Mouse (Mus musculus) liver, embryonic 13.5 days (tissue): ENCODE data around the gene Nyap1. TPM values are rescaled to one million over a fixed set of nuclear protein-coding genes. Genes with fewer than 3 reads are reported as not detected.
"Not testable (repeated sequence)": the region's sequence is repeated elsewhere in the genome, so short reads cannot be mapped to it uniquely, and the experiment has no call there.

ENCODE experiments used
- ATAC-seq: fragments of 200-750 bp; cut with Nextera tagmentation; 2 replicates; pipeline ENCODE4 v1.8.0; 2017; ENCODE audit warnings: low read depth, mild to moderate bottlenecking, moderate number of reproducible peaks, moderate library complexity
- DNase-seq: peaks from one replicate; pipeline ENCODE4 v3.0.0; 2022
- H3K27ac ChIP-seq: fragments of 300-500 bp; sonication (generic); 2 replicates; pipeline ENCODE4 v1.5.1; 2015; ENCODE audit warnings: moderate library complexity, mild to moderate bottlenecking, inconsistent platforms
- H3K27me3 ChIP-seq: fragments of 300-500 bp; sonication (generic); 2 replicates; pipeline ENCODE4 v1.6.1; 2015; ENCODE audit warnings: mild to moderate bottlenecking, inconsistent platforms
- H3K36me3 ChIP-seq: fragments of 300-500 bp; sonication (generic); 2 replicates; pipeline ENCODE4 v1.6.1; 2015; ENCODE audit warnings: mild to moderate bottlenecking, inconsistent platforms
- H3K4me1 ChIP-seq: fragments of 300-500 bp; sonication (generic); replicated peaks from 2 replicates; pipeline ENCODE4 v1.6.1; 2015; ENCODE audit warnings: inconsistent platforms
- H3K4me2 ChIP-seq: fragments of 300-500 bp; sonication (generic); 2 replicates; pipeline ENCODE4 v1.6.1; 2015; ENCODE audit warnings: inconsistent platforms, mild to moderate bottlenecking, moderate library complexity
- H3K4me3 ChIP-seq: fragments of 300-500 bp; sonication (generic); replicated peaks from 2 replicates; pipeline ENCODE4 v1.5.1; 2015; ENCODE audit warnings: mild to moderate bottlenecking, inconsistent platforms
- H3K9ac ChIP-seq: fragments of 300-500 bp; sonication (generic); 2 replicates; pipeline ENCODE4 v1.6.1; 2015; ENCODE audit warnings: mild to moderate bottlenecking, inconsistent platforms
- H3K9me3 ChIP-seq: fragments of 300-500 bp; sonication (generic); replicated peaks from 2 replicates; pipeline ENCODE4 v1.6.1; 2016; ENCODE audit warnings: inconsistent platforms
- WGBS: fragments of 180-500 bp; shearing (Covaris S2); methylation state at CpG from one replicate; pipeline ENCODE4 v1.1.7; 2015; ENCODE audit not compliant: insufficient replicate concordance; 5-methylcytosine and 5-hydroxymethylcytosine counted together
- polyA plus RNA-seq: library from polyadenylated mRNA; unstranded; fragments of >200 nt; fragmentation: Nextera tagmentation; extraction: Ambion mirVana; gene quantifications from 2 replicates; pipeline ENCODE4 v1.2.1, GENCODE M21; 2015

The Nyap1 gene
- polyA plus RNA-seq, 1 experiment from 2014 or later: 0.17 TPM

DNA sequence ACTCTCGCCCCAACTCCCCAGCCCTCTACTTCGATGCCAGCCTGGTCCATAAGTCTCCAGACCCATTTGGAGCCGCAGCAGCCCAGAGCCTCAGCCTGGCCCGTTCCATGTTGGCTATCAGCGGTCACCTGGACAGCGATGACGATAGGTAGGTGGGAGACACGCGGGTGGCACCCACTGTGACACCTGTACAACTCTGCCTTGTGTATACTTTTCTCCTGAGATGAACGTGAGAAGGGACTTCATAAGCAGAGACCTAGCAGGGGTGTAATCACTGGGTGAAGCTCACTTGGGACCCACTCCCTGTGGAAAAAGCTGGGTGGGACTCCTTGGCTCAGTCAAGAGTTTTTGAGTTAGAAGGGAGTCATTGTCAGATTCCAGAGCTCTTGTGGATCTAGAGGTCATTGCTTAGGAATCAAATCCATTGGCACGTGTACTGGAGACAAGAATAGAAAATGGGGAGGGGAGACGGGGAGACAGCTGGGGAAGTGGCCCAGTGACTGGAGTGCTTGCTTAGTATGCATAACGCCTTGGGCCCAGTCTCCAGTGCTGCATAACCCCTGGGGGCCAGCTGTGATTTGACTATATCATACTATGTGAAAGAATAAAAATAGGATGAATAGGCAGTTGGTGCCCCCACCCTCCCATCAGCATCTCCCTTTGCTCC, 9.9 kb upstream of the Nyap1 start:
- Histone ChIP-seq H3K9me3 (no peaks in the 10 kb centered on the region), H3K4me3 (no peak overlapping the region), H3K4me2 (no peak overlapping the region), H3K4me1 (peaks cover 42% of the 10 kb centered on the region), H3K27me3 (no peaks in the 10 kb centered on the region), H3K9ac (no peak overlapping the region), H3K27ac (no peak overlapping the region), H3K36me3 (peaks cover 62% of the 10 kb centered on the region)
- DNase-seq (no peak), ATAC-seq (no peak)
- 87% methylated on average over 13 of the region's 13 CpGs for WGBS

DNA sequence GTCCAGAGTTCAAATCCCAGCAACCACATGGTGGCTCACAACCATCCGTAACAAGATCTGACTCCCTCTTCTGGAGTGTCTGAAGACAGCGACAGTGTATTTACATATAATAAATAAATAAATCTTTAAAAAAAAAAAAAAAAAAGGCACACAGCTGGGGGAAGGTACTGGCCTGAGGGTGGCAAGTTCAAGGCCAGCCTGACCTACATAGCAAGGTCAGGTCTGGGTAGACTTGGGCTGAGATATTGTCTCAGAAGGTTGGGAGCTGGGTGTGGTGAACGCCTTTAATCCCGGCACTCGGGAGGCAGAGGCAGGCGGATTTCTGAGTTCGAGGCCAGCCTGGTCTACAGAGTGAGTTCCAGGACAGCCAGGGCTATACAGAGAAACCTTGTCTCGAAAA, 8.8 kb upstream of the Nyap1 start:
- Histone ChIP-seq H3K36me3 (peaks cover 51% of the 10 kb centered on the region), H3K4me1 (peaks cover 37% of the 10 kb centered on the region)
- H3K4me2 ChIP-seq, H3K27me3 ChIP-seq, H3K4me3 ChIP-seq, H3K27ac ChIP-seq, H3K9ac ChIP-seq, H3K9me3 ChIP-seq, ATAC-seq, DNase-seq: not testable (repeated sequence)
- WGBS: 82% methylated on average over 6 of the region's 8 CpGs

DNA sequence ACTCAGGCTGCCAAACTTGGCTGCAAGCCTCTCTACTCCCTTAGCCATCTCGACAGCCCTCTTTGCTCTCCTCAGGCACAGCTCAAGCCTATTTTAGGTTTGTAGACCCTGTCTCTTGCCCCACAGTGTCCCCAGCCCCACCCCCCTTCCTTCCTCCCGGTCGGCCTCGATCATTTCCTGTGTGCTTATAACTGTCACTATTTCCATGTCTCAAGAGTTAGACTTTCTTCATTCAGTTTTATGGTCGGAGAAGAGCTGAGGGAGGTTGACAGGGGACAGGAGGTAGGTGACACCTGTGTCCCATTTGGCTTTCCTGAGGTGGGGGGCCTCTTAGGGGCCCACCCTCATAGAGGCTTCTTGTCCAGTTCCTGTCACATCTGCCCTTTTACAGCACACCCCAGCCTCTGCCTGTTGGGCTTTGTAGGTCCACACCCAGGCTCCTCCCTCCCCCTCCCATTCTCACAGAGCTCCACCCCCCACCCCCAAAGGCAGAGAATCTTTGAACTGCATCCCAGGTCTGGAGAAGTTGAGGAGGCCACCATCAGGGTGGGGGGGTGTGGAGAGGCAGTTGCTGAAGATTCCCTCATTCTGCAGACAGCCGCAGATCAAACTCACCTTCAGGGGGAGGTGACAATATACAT, 7.9 kb upstream of the Nyap1 start:
- peak overlapping the region; percentile 97 for H3K9ac ChIP-seq
- DNase-seq (no peak), ATAC-seq (no peak)
- H3K9me3 ChIP-seq: no peaks in the 10 kb centered on the region
- peak overlapping the region; percentile 99 for H3K27ac ChIP-seq
- H3K36me3 ChIP-seq: peaks cover 46% of the 10 kb centered on the region
- peak overlapping the region; percentile 99 for H3K4me2 ChIP-seq
- H3K4me3 ChIP-seq: peak overlapping the region; percentile 90
- H3K27me3 ChIP-seq: no peaks in the 10 kb centered on the region
- WGBS: 23% methylated on average over 6 of the region's 6 CpGs
- peaks cover 45% of the 10 kb centered on the region for H3K4me1 ChIP-seq

DNA sequence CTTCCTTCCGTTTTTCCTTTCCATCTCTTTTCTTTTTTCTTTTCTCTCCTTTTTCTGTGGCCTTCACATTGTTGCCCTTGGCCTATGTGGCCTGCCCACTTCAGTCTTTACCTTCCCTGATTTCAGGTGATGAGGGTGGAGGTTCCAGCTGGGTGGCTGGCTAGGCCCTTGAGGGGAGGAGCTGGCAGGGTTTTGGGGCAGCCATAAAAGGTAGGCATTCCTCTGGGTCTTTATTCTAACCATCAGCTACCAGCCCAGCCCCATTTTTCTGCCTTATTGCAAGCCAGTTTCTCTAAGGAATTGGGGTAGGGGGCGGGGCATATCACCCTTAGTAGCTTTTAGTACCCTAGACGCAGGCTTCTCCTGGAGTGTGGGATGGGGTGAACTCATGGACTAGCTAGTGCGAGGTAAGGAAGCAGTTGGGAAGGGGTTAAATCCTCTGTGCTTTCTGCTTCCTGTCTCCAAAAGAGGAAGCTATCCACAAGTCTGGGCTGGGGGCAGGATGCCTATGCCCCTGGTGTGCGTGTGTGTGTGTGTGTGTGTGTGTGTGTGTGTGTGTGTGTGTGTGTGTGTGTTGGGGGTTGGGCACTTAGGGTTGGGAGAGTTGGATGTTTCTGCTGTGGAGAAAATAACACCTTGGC, 6.8 kb upstream of the Nyap1 start:
- ATAC-seq: no peak
- H3K4me3 ChIP-seq: peak overlapping the region; percentile 90
- no peaks in the 10 kb centered on the region for H3K27me3 ChIP-seq
- H3K9ac ChIP-seq: peak overlapping the region; percentile 97
- H3K36me3 ChIP-seq: peaks cover 35% of the 10 kb centered on the region
- peaks cover 48% of the 10 kb centered on the region for H3K4me1 ChIP-seq
- 30% methylated on average over 5 of the region's 5 CpGs for WGBS
- peak overlapping the region; percentile 99 for H3K27ac ChIP-seq
- H3K4me2 ChIP-seq: peak overlapping the region; percentile 99
- DNase-seq: no peak
- H3K9me3 ChIP-seq: no peaks in the 10 kb centered on the region

DNA sequence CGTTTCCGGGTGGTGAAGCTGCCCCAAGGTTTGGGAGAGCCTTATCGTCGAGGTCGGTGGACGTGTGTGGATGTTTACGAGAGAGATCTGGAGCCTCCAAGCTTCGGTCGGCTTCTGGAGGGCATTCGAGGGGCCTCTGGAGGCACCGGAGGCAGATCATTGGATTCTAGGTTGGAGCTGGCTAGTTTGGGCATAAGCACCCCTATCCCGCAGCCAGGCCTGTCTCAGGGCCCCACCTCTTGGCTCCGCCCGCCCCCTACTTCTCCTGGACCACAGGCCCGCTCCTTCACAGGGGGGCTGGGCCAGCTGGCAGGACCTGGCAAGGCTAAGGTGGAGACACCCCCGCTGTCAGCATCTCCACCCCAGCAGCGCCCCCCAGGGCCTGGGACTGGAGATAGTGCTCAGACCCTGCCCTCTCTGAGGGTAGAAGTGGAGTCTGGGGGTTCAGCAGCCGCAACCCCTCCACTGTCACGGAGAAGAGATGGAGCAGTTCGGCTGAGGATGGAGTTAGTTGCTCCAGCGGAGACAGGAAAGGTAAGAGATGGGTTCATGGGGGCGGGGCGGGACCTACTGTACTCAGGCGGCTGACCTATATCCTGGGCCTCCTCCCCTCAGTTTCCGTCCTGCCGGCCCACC, 6.0 kb upstream of the Nyap1 start:
- peak; percentile 63 for DNase-seq
- peak; percentile 57 for ATAC-seq
- Histone ChIP-seq H3K36me3 (peaks cover 28% of the 10 kb centered on the region), H3K9me3 (no peaks in the 10 kb centered on the region), H3K9ac (peak overlapping the region; percentile 97), H3K27me3 (no peaks in the 10 kb centered on the region), H3K4me2 (peak overlapping the region; percentile 99), H3K4me1 (peaks cover 54% of the 10 kb centered on the region), H3K4me3 (peak overlapping the region; percentile 90), H3K27ac (peak overlapping the region; percentile 99)
- WGBS: 2% methylated on average over 26 of the region's 26 CpGs

DNA sequence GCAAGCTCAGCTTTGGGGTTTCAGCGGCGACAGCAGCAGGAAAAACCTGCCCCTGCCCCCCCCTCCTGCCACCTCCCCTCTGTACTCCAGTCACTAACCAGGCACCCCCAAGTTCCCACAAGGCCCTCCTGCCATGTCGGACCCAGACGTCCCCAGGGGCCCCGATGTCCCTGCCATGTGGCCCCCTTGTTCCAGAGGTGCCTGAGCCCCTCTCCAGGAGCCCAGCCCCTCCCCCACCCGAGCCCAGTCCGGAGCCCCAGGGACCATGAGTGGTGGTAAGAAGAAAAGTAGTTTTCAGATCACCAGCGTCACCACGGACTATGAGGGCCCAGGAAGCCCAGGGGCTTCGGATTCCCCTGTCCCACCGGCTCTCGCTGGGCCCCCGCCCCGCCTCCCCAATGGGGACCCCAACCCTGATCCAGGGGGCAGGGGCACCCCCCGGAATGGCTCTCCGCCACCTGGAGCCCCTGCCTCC, 5.5 kb upstream of the Nyap1 start:
- H3K27me3 ChIP-seq: no peaks in the 10 kb centered on the region
- H3K4me1 ChIP-seq: peaks cover 57% of the 10 kb centered on the region
- DNase-seq (peak; percentile 18), ATAC-seq (no peak)
- peak overlapping the region; percentile 97 for H3K9ac ChIP-seq
- H3K4me3 ChIP-seq: peak overlapping the region; percentile 90
- peaks cover 22% of the 10 kb centered on the region for H3K36me3 ChIP-seq
- H3K27ac ChIP-seq: peak overlapping the region; percentile 99
- no peaks in the 10 kb centered on the region for H3K9me3 ChIP-seq
- peak overlapping the region; percentile 99 for H3K4me2 ChIP-seq
- under 1% methylated on average over 16 of the region's 16 CpGs for WGBS

GRCm38 (mm10) chr5:137746282-137746850, 5.0 kb upstream of the Nyap1 start:
- Histone ChIP-seq H3K9me3 (no peaks in the 10 kb centered on the region), H3K4me1 (peaks cover 59% of the 10 kb centered on the region), H3K36me3 (peaks cover 17% of the 10 kb centered on the region), H3K4me3 (peak overlapping the region; percentile 90), H3K27ac (peak overlapping the region; percentile 99), H3K27me3 (no peaks in the 10 kb centered on the region), H3K4me2 (peak overlapping the region; percentile 99), H3K9ac (peak overlapping the region; percentile 97)
- ATAC-seq: peak; percentile 72
- WGBS: under 1% methylated on average over 20 of the region's 20 CpGs
- DNase-seq: peak; percentile 75

DNA sequence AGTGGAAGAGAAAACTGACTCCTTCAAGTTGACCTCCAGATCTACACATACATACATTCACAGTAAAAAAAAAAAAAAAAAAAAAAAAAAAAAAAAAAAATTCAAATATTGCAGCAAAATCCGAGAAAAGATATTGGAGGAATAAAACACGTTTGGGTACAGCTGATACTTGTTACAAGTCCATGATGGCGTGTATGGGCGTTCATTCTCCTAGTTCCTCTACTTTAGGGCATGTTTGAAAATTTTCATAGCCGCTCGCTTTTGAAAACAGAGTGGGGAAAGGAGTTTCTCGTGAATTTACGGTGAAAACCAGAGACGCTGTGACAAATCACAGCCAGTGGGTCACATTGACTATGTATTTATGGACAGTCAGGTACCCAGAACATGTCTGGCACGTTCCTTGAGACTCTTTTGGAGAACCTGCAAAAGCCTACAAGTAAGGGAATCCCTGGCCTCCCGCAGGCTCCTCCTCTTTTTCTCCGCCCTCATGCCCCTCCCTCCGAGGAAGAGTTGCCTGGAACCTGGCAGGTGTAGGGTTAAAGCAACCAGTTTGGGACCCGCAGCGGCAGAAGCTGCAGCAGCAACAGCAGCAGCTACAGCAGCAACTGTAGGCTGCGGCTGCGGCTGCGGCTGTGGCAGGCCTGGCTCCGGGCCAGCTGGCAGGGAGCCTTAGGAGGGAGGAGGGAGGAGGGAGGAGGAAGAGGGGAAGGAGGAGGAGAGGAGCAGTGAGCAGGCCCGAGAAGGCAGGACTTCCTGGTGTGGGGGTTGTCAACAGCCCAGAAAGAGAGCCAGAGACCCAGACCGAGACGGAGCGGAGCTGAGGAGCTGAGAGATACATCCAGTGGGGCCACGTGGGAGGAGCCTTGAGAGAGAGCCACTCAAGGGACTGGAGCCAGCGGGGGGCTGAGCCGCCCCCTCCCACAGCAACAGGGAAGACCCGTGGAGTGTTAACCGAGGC, 4.1 kb upstream of the Nyap1 start, which contains the start of gene Tsc22d4:
Gene Tsc22d4 (plus strand): TSS at position 517 of the 958 bp plus-strand sequence.
- DNase-seq (peak; percentile 82), ATAC-seq (peak; percentile 76)
- peak within 1 kb of the TSS; percentile 99 for H3K27ac ChIP-seq
- H3K27me3 ChIP-seq: no peaks in the 10 kb centered on the region
- peak within 1 kb of the TSS; percentile 99 for H3K4me2 ChIP-seq
- H3K36me3 ChIP-seq: 0 out of 2 replicates have a peak, but pooled peaks cover 9% of the 10 kb centered on the region
- WGBS: 5% methylated on average over 28 of the region's 28 CpGs
- H3K9ac ChIP-seq: peak within 1 kb of the TSS; percentile 97
- no peaks in the 10 kb centered on the region for H3K9me3 ChIP-seq
- H3K4me1 ChIP-seq: peaks cover 68% of the 10 kb centered on the region
- H3K4me3 ChIP-seq: peak within 1 kb of the TSS; percentile 90

GRCm38 (mm10) chr5:137744197-137744596, 2.8 kb upstream of the Nyap1 start:
- Histone ChIP-seq H3K27ac (no peak overlapping the region), H3K9me3 (no peaks in the 10 kb centered on the region), H3K4me3 (no peak overlapping the region), H3K27me3 (no peaks in the 10 kb centered on the region), H3K4me1 (peaks cover 75% of the 10 kb centered on the region), H3K9ac (no peak overlapping the region), H3K4me2 (no peak overlapping the region), H3K36me3 (0 out of 2 replicates have a peak, but pooled peaks cover 3% of the 10 kb centered on the region)
- DNase-seq: no peak
- WGBS: 85% methylated on average over 7 of the region's 7 CpGs
- ATAC-seq: no peak

GRCm38 (mm10) chr5:137742836-137743235, 1.4 kb upstream of the Nyap1 start:
- no peaks in the 10 kb centered on the region for H3K27me3 ChIP-seq
- H3K9ac ChIP-seq: no peak overlapping the region
- H3K4me2 ChIP-seq: no peak overlapping the region
- WGBS: 84% methylated on average over 6 of the region's 6 CpGs
- H3K36me3 ChIP-seq: no peaks in the 10 kb centered on the region
- DNase-seq: no peak
- H3K9me3 ChIP-seq: no peaks in the 10 kb centered on the region
- H3K4me3 ChIP-seq: no peak overlapping the region
- no peak overlapping the region for H3K27ac ChIP-seq
- peaks cover 70% of the 10 kb centered on the region for H3K4me1 ChIP-seq
- ATAC-seq: no peak
